Mouse (Mus musculus) MEL (cell line): ENCODE data around the gene Rpl3. TPM values are rescaled to one million over a fixed set of nuclear protein-coding genes. Genes with fewer than 3 reads are reported as not detected.

ENCODE experiments used
- DNase-seq: peaks from one replicate; pipeline ENCODE4 v3.0.0; 2011; ENCODE audit warnings: low read depth, low spot score
- H3K27ac ChIP-seq: 2 replicates; pipeline ENCODE4 v1.5.1; 2012; ENCODE audit warnings: low read depth, mild to moderate bottlenecking, control low read depth, low read length, moderate library complexity; ENCODE audit not compliant: control insufficient read depth
- H3K27me3 ChIP-seq, 2 experiments: fragments of 150-350 bp in 1 of 2; sonication (generic) in 1 of 2; 2 replicates each; pipeline ENCODE4 v1.6.1; 2012; ENCODE audit warnings: low read length in 2 of 2, mild to moderate bottlenecking in 2 of 2, improper control_type of control experiment in 1 of 2, moderate library complexity in 1 of 2; ENCODE audit not compliant: insufficient read depth in 2 of 2, control insufficient read depth in 1 of 2
- H3K36me3 ChIP-seq, 2 experiments: 2 replicates each; pipeline ENCODE4 v1.6.1; 2012 to 2014; ENCODE audit warnings: low read length in 2 of 2, improper control_type of control experiment in 1 of 2, inconsistent platforms in 1 of 2, mild to moderate bottlenecking in 1 of 2; ENCODE audit not compliant: insufficient read depth in 2 of 2, control insufficient read depth in 1 of 2
- H3K4me1 ChIP-seq, 2 experiments: fragments of 150-350 bp in 1 of 2; sonication (generic) in 1 of 2; 2 replicates each; pipeline ENCODE4 v1.6.1; 2012; ENCODE audit warnings: low read length in 2 of 2, improper control_type of control experiment in 1 of 2, mild to moderate bottlenecking in 1 of 2; ENCODE audit not compliant: insufficient read depth in 2 of 2, control insufficient read depth in 1 of 2
- H3K4me3 ChIP-seq, 2 experiments: fragments of 150-350 bp in 1 of 2; sonication (generic) in 1 of 2; 2 replicates each; pipeline ENCODE4 v1.5.1; 2012; ENCODE audit warnings: low read depth in 2 of 2, low read length in 2 of 2, mild to moderate bottlenecking in 2 of 2, moderate library complexity in 2 of 2, control low read depth in 1 of 2, improper control_type of control experiment in 1 of 2; ENCODE audit not compliant: control insufficient read depth in 1 of 2, insufficient read depth in 1 of 2
- H3K79me2 ChIP-seq: 2 replicates; pipeline ENCODE4 v1.6.1; 2012; ENCODE audit warnings: mild to moderate bottlenecking, low read length, moderate library complexity; ENCODE audit not compliant: control insufficient read depth, poor library complexity, insufficient read depth
- H3K9ac ChIP-seq: 2 replicates; pipeline ENCODE4 v1.6.1; 2012; ENCODE audit warnings: low read depth, mild to moderate bottlenecking, control low read depth, low read length, moderate library complexity; ENCODE audit not compliant: control insufficient read depth, poor library complexity, severe bottlenecking
- H3K9me3 ChIP-seq: fragments of 150-350 bp; sonication (generic); replicated peaks from 2 replicates; pipeline ENCODE4 v1.6.1; 2012; ENCODE audit warnings: mild to moderate bottlenecking, low read length, improper control_type of control experiment, moderate library complexity; ENCODE audit not compliant: insufficient read depth
- CHD1 ChIP-seq: IDR thresholded peaks from 2 replicates; pipeline ENCODE4 v1.6.1; 2012; ENCODE audit warnings: low read depth, mild to moderate bottlenecking, inconsistent platforms, low read length, improper control_type of control experiment
- CHD2 ChIP-seq: IDR thresholded peaks from 2 replicates; pipeline ENCODE4 v1.6.1; 2011; ENCODE audit warnings: low read length, improper control_type of control experiment
- CTCF ChIP-seq, 3 experiments: IDR thresholded peaks in 2 of 3; conservative IDR thresholded peaks in 1 of 3; 2 replicates each; pipeline ENCODE4 v1.5.1; 2011 to 2012; ENCODE audit warnings: low read length in 3 of 3, low read depth in 2 of 3, mild to moderate bottlenecking in 2 of 3, improper control_type of control experiment in 1 of 3, inconsistent platforms in 1 of 3, mixed read lengths in 1 of 3, moderate library complexity in 1 of 3; ENCODE audit not compliant: control insufficient read depth in 1 of 3, insufficient read depth in 1 of 3, poor library complexity in 1 of 3, severe bottlenecking in 1 of 3
- E2F4 ChIP-seq: IDR thresholded peaks from 2 replicates; pipeline ENCODE4 v1.6.1; 2011; ENCODE audit warnings: low read depth, low read length, improper control_type of control experiment, borderline replicate concordance
- ELF1 ChIP-seq: IDR thresholded peaks from 2 replicates; pipeline ENCODE4 v1.6.1; 2014; ENCODE audit warnings: low read depth, mild to moderate bottlenecking, inconsistent platforms, low read length, improper control_type of control experiment, moderate library complexity
- EP300 ChIP-seq, 2 experiments: IDR thresholded peaks; 2 replicates each; pipeline ENCODE4 v1.6.1; 2011; ENCODE audit warnings: improper control_type of control experiment in 2 of 2, low read length in 2 of 2, low read depth in 1 of 2, mild to moderate bottlenecking in 1 of 2
- ETS1 ChIP-seq: IDR thresholded peaks from 2 replicates; pipeline ENCODE4 v1.6.1; 2012; ENCODE audit warnings: low read depth, mild to moderate bottlenecking, inconsistent platforms, low read length, improper control_type of control experiment, moderate library complexity
- GABPA ChIP-seq: IDR thresholded peaks from 2 replicates; pipeline ENCODE4 v1.6.1; 2012; ENCODE audit warnings: low read depth, mild to moderate bottlenecking, inconsistent platforms, low read length, improper control_type of control experiment, moderate library complexity
- GATA1 ChIP-seq: IDR thresholded peaks from 2 replicates; pipeline ENCODE4 v1.6.1; 2011; ENCODE audit warnings: low read depth, low read length, improper control_type of control experiment
- HCFC1 ChIP-seq: IDR thresholded peaks from 2 replicates; pipeline ENCODE4 v1.6.1; 2012; ENCODE audit warnings: low read depth, mild to moderate bottlenecking, inconsistent platforms, low read length, improper control_type of control experiment, moderate library complexity
- MAX ChIP-seq: IDR thresholded peaks from 2 replicates; pipeline ENCODE4 v1.6.1; 2011; ENCODE audit warnings: low read length, improper control_type of control experiment
- MAZ ChIP-seq: IDR thresholded peaks from 2 replicates; pipeline ENCODE4 v1.6.1; 2012; ENCODE audit warnings: low read depth, mild to moderate bottlenecking, inconsistent platforms, low read length, improper control_type of control experiment
- MEF2A ChIP-seq: IDR thresholded peaks from 2 replicates; pipeline ENCODE4 v1.6.1; 2014; ENCODE audit warnings: low read depth, mild to moderate bottlenecking, inconsistent platforms, low read length, improper control_type of control experiment; ENCODE audit not compliant: poor library complexity, insufficient replicate concordance, severe bottlenecking; ENCODE audit errors: extremely low read depth
- MXI1 ChIP-seq: IDR thresholded peaks from 2 replicates; pipeline ENCODE4 v1.6.1; 2011; ENCODE audit warnings: mild to moderate bottlenecking, low read depth, low read length, improper control_type of control experiment
- MYB ChIP-seq: IDR thresholded peaks from 2 replicates; pipeline ENCODE4 v1.6.1; 2011; ENCODE audit warnings: mild to moderate bottlenecking, low read depth, low read length, improper control_type of control experiment
- MYC ChIP-seq: IDR thresholded peaks from 2 replicates; pipeline ENCODE4 v1.6.1; 2011; ENCODE audit warnings: low read depth, mild to moderate bottlenecking, low read length, improper control_type of control experiment, moderate library complexity
- NELFE ChIP-seq: IDR thresholded peaks from 2 replicates; pipeline ENCODE4 v1.6.1; 2011; ENCODE audit warnings: low read depth, low read length, improper control_type of control experiment
- NRF1 ChIP-seq: IDR thresholded peaks from 2 replicates; pipeline ENCODE4 v1.6.1; 2014; ENCODE audit warnings: low read depth, mild to moderate bottlenecking, inconsistent platforms, low read length, improper control_type of control experiment, moderate library complexity; ENCODE audit not compliant: poor library complexity, insufficient read depth, severe bottlenecking
- POLR2A ChIP-seq, 2 experiments: IDR thresholded peaks; 2 replicates each; pipeline ENCODE4 v1.6.1; 2011 to 2012; ENCODE audit warnings: low read length in 2 of 2, mild to moderate bottlenecking in 2 of 2, control low read depth in 1 of 2, improper control_type of control experiment in 1 of 2, low read depth in 1 of 2, moderate library complexity in 1 of 2; ENCODE audit not compliant: control insufficient read depth in 1 of 2, insufficient read depth in 1 of 2, poor library complexity in 1 of 2
- POLR2AphosphoS5 ChIP-seq: IDR thresholded peaks from 2 replicates; pipeline ENCODE4 v1.6.1; 2012; ENCODE audit warnings: low read depth, borderline replicate concordance, mild to moderate bottlenecking, inconsistent platforms, low read length, moderate library complexity, mixed read lengths
- SIN3A ChIP-seq: IDR thresholded peaks from 2 replicates; pipeline ENCODE4 v1.6.1; 2012; ENCODE audit warnings: low read length, improper control_type of control experiment, inconsistent platforms
- SMC3 ChIP-seq: IDR thresholded peaks from 2 replicates; pipeline ENCODE4 v1.6.1; 2011; ENCODE audit warnings: low read depth, low read length, improper control_type of control experiment
- TAL1 ChIP-seq: IDR thresholded peaks from 2 replicates; pipeline ENCODE4 v1.6.1; 2012; ENCODE audit warnings: mild to moderate bottlenecking, inconsistent platforms, low read length, moderate library complexity, mixed read lengths
- TBP ChIP-seq: IDR thresholded peaks from 2 replicates; pipeline ENCODE4 v1.8.0; 2011; ENCODE audit warnings: low read depth, low read length, improper control_type of control experiment
- TCF12 ChIP-seq: IDR thresholded peaks from 2 replicates; pipeline ENCODE4 v1.6.1; 2014; ENCODE audit warnings: low read depth, mild to moderate bottlenecking, inconsistent platforms, low read length, improper control_type of control experiment, moderate library complexity
- UBTF ChIP-seq: IDR thresholded peaks from 2 replicates; pipeline ENCODE4 v1.6.1; 2012; ENCODE audit warnings: low read depth, mild to moderate bottlenecking, inconsistent platforms, low read length, improper control_type of control experiment, moderate library complexity, borderline replicate concordance; ENCODE audit not compliant: insufficient read depth
- USF2 ChIP-seq, 2 experiments: IDR thresholded peaks; 2 replicates each; pipeline ENCODE4 v1.6.1; 2011 to 2012; ENCODE audit warnings: improper control_type of control experiment in 2 of 2, low read length in 2 of 2, borderline replicate concordance in 1 of 2, inconsistent platforms in 1 of 2, low read depth in 1 of 2, mild to moderate bottlenecking in 1 of 2; ENCODE audit not compliant: insufficient read depth in 1 of 2
- ZC3H11A ChIP-seq: IDR thresholded peaks from 2 replicates; pipeline ENCODE4 v1.6.1; 2012; ENCODE audit warnings: low read depth, mild to moderate bottlenecking, inconsistent platforms, low read length, improper control_type of control experiment
- ZKSCAN1 ChIP-seq: IDR thresholded peaks from 2 replicates; pipeline ENCODE4 v1.6.1; 2012; ENCODE audit warnings: low read depth, mild to moderate bottlenecking, inconsistent platforms, low read length, improper control_type of control experiment, moderate library complexity
- ZMIZ1 ChIP-seq: IDR thresholded peaks from 2 replicates; pipeline ENCODE4 v1.6.1; 2012; ENCODE audit warnings: low read depth, mild to moderate bottlenecking, inconsistent platforms, low read length, improper control_type of control experiment, moderate library complexity
- ZNF384 ChIP-seq: IDR thresholded peaks from 2 replicates; pipeline ENCODE4 v1.6.1; 2012; ENCODE audit warnings: low read depth, mild to moderate bottlenecking, inconsistent platforms, low read length, improper control_type of control experiment
- polyA plus RNA-seq, 2 experiments: library from polyadenylated mRNA; stranded (reverse) in 1 of 2; unstranded in 1 of 2; fragments of >175 nt in 1 of 2; fragments of >200 nt in 1 of 2; gene quantifications; 2 replicates each; pipeline versions ENCODE4 v1.2.1 to v1.2.4; 2012; ENCODE audit warnings: low replicate concordance in 2 of 2, low read depth in 1 of 2; ENCODE audit not compliant: insufficient read length in 2 of 2, insufficient read depth in 1 of 2, missing spikeins in 1 of 2
- total RNA-seq: library from RNA; depleted of rRNA; stranded (reverse); fragments of 300-350 nt; gene quantifications from 2 replicates; pipeline ENCODE4 v1.2.3, GENCODE M21; 2012

The Rpl3 gene
- total and polyA plus RNA-seq, 3 experiments: 543 to 1,686 (median 1,096) TPM

GRCm38 (mm10) chr15:80133682-80134449, 42.2 kb upstream of the Rpl3 start (continued):
- TF ChIP-seq E2F4: no peak
- no peak for TF ChIP-seq NRF1
- TF ChIP-seq NELFE: no peak
- no peak for TF ChIP-seq MAZ

- Histone ChIP-seq H3K79me2 (peaks cover 39% of the 10 kb centered on the region), H3K4me1 (peaks cover 20 to 41% of the 10 kb centered on the region in 2 experiments), H3K36me3 (peaks cover 0 to 38% of the 10 kb centered on the region in 2 experiments; a peak in 2 of 4 replicates), H3K9ac (peak within 1 kb of the TSS; percentile 99), H3K9me3 (no peaks in the 10 kb centered on the region), H3K27me3 (no peaks in the 10 kb centered on the region), H3K27ac (peak within 1 kb of the TSS; percentile 95), H3K4me3 (peak within 1 kb of the TSS; percentile 69 to 76)
- peak; percentile 95 for DNase-seq
- TF ChIP-seq POLR2AphosphoS5 (0 out of 2 replicates have a peak, but pooled peaks have one; percentile 5), MYC (no peak; the same call in 1 of the 2 replicates), MYB (no peak), GATA1 (no peak), TAL1 (no peak), USF2 (IDR thresholded peaks at IDR 0.05; ENCODE audit: borderline replicate concordance in 1 of 2, insufficient read depth in 1 of 2, low read depth in 1 of 2, low read length in 2 of 2) (no peak), TBP (peak; percentile 60), NRF1 (peak; percentile 74), CTCF (IDR thresholded peaks at IDR 0.05 in 2 of 3, conservative IDR thresholded peaks at IDR 0.05 in 1 of 3; ENCODE audit: control insufficient read depth in 1 of 3, insufficient read depth in 1 of 3, low read depth in 2 of 3, low read length in 3 of 3, poor library complexity in 1 of 3, severe bottlenecking in 1 of 3) (peak; percentile 26 to 69 (median 58); a peak in 4 of 6 replicates), POLR2A (IDR thresholded peaks at IDR 0.05; ENCODE audit: control insufficient read depth in 1 of 2, insufficient read depth in 1 of 2, low read depth in 1 of 2, low read length in 2 of 2, poor library complexity in 1 of 2) (peak; percentile 87 to 92), SIN3A (peak; percentile 85), ZNF384 (no peak), ZC3H11A (no peak), MAZ (peak; percentile 82; the same call in 1 of the 2 replicates), GABPA (peak; percentile 73; the same call in 1 of the 2 replicates), MAX (peak; percentile 56), MXI1 (peak; percentile 64), CHD1 (no peak; the same call in 1 of the 2 replicates), ZMIZ1 (peak; percentile 80; the same call in 1 of the 2 replicates), CHD2 (no peak), ETS1 (peak; percentile 23; the same call in 1 of the 2 replicates), TCF12 (peak; percentile 76), ZKSCAN1 (no peak), ELF1 (no peak; the same call in 1 of the 2 replicates), SMC3 (no peak), HCFC1 (peak; percentile 84), MEF2A (no peak), UBTF (no peak), EP300 (IDR thresholded peaks at IDR 0.05; ENCODE audit: low read depth in 1 of 2, low read length in 2 of 2) (0 out of 4 replicates have a peak, but pooled peaks of 1 of the 2 experiments have one; percentile 38)
Measured at GRCm38 (mm10) chr15:80132993-80133586, 41.4 kb upstream of the Rpl3 start, which contains the start of gene Tab1. Gene Tab1 (plus strand): TSS chr15:80133127.
